Mouse (Mus musculus) liver, postnatal 0 days (tissue): ENCODE data around the gene Gatad2b.

Source experiments
- CTCF ChIP-seq: sonication (generic); IDR thresholded peaks from 2 replicates; pipeline ENCODE4 v1.5.1; 2016; ENCODE audit warnings: antibody characterized with exemption, low read depth
- EP300 ChIP-seq: IDR thresholded peaks from 2 replicates; pipeline ENCODE4 v1.6.1; 2016; ENCODE audit warnings: antibody characterized with exemption, low read depth, mild to moderate bottlenecking

- no peak for TF ChIP-seq CTCF
- TF ChIP-seq EP300, result no peak
Observed at GRCm38 (mm10) chr3:90388192-90388591, 95.2 kb downstream of the Gatad2b start.
